Mouse (Mus musculus): Measurements from ENCODE around the gene Phb2.

GRCm38 (mm10) chr6:124750405-124750804, 38.3 kb downstream of the Phb2 start:
- no peak for TF ChIP-seq CTCF (IDR thresholded peaks at IDR 0.05; ENCODE audit: insufficient read depth, low read depth, low read length)
- no peak for TF ChIP-seq POLR2A (IDR thresholded peaks at IDR 0.05; ENCODE audit: insufficient read depth, low read depth, low read length)

Measured in olfactory bulb, adult 2 months (tissue).